ENCODE assay signal across 23 mouse cellular contexts in genomic region chr10:117447206-117447605, GRCm38 (mm10).
"Had no signal": no experiment of that assay in that cellular context is flagged by ENCODE, and none has a peak within 500 bp of the region (broad histone marks: within the 10 kb centered on the region; RNA-seq: fewer than 3 reads in every experiment).

No protein-coding gene starts in this region.

- ATAC-seq: liver, postnatal 0 days; lung, postnatal 0 days; midbrain, embryonic 16.5 days had no signal

- H3K4me1 ChIP-seq: neural tube, embryonic 13.5 days; neural tube, embryonic 15.5 days had no signal

- H3K4me3 ChIP-seq: lung, embryonic 15.5 days; megakaryocyte, embryonic 14.5 days; midbrain, embryonic 10.5 days; midbrain, embryonic 12.5 days; myocyte; neural tube, embryonic 13.5 days; neural tube, embryonic 15.5 days had no signal

- DNase-seq: liver, postnatal 0 days; lung, adult 2 months; lung, postnatal 14 days; lung, postnatal 36 days; midbrain, embryonic 14.5 days; retina, postnatal 1 day; right cerebral cortex, adult 18-20 months; right cerebral cortex, postnatal 25 days; right cerebral cortex, postnatal 4 days; spleen, adult 18-20 months; thymus, adult 18-20 months; thymus, postnatal 14 days; thymus, postnatal 36 days had no signal

- H3K27me3 ChIP-seq: lung, embryonic 15.5 days; neural tube, embryonic 13.5 days; neural tube, embryonic 15.5 days had no signal

- H3K27ac ChIP-seq: lung, embryonic 15.5 days; macrophage; midbrain, embryonic 10.5 days; midbrain, embryonic 12.5 days; neural tube, embryonic 13.5 days; neural tube, embryonic 15.5 days had no signal
